Mouse (Mus musculus) c-Kit-positive CD71-positive TER-119-positive erythroid progenitor cells, embryonic 14.5 days (primary cell): ENCODE data around the gene Rab3ip.
A peak's percentile ranks its signal among the peaks of the same experiment; 100 is the strongest.

Source experiments
- DNase-seq: peaks from one replicate; pipeline ENCODE4 v3.0.0-alpha.2; 2013; ENCODE audit warnings: low spot score

The Rab3ip gene

DNA sequence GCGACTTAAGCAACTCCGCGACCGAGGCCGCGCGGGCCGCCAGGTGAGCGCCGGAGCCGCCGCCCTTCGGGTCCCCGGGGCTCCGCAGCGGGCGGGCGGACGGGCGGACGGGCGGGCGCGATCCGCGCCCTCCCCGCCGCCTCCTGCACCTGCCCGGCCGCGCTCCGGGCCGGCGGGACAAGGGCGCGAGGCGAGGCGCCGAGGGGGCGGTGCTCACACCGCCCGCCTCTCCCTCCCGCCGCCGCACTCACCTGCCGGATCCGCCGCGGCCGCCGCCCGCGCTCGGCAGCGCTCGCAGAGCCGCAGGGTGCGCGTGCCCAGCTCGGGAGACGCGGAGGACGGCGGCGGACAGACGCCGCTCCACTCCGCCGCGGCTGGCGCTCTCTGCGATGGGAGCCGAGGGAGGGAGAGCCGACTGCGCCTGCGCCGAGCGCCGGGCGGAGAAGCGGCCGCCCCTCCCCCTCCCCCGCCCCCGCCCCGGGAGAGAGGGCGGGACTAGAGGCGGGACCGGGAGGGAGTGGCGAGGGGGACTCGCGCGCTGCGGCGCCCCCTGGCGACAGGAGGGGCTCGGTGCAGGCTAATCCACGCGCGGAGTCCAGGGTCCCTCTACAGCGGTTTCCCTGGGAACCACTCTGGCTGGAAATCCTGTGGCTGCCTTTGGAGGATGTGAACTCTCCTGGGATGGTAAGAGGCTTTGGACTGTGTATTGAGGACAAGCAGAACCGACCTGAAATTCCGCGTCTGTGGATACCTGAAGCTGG is at the start of gene Rab3ip:
Gene Rab3ip, minus strand, starts transcription at position 761 of the 761 bp plus-strand sequence.
- DNase-seq = peak; percentile 84

DNA sequence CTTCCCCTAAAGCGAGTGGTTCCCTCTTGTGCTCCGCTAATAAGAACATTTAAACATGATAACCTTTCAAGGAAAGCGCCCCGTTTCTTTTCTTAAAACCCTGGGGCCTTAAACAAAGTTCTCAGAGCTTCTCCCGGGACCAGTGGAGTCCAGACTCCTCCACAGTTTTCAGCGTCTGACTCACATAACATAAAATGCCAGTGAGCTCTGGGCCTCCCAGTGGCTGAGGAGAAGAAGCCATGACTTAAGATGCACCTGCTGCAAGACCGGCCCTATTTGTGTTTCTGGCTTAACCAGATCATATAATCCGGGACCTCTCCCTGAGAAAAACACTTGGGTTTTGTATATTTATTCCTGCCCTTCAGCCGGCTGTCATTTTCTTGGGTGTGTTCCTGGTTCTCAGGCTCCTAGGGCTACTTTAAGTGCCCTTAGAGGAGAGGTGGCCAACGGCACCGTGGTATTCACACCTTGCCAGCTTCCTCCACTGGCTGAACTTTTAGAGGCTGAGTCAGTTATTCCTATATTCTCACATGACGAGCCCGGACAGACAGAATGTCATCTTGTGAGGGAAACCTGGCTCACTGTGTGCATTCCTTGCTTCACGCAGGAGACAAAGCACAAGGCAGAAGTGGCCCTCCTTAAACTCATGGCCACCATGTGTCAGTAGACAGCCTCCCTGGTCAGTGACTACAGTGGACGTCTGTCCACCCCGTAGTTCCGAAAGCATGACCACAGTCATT is 48.3 kb upstream of the Rab3ip start:
- no peak for DNase-seq

DNA sequence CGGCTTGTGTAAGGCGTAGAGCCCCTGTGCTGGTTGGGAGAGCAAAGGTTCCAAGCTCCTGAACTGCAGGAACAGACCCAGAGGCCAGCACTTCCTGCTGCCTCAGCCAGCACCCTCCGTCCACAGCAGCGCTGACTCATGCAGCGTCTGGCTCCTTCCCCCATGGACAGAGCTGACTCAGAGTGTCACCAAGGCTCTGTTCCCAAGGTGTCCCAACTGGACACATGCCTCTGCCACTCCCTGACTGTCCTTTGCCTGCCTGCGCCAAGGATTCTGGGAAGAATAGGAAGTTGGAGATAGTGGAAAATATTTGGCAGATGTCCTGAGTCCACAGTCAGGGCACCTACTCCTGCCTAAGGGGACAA is 45.6 kb upstream of the Rab3ip start:
- no peak for DNase-seq

DNA sequence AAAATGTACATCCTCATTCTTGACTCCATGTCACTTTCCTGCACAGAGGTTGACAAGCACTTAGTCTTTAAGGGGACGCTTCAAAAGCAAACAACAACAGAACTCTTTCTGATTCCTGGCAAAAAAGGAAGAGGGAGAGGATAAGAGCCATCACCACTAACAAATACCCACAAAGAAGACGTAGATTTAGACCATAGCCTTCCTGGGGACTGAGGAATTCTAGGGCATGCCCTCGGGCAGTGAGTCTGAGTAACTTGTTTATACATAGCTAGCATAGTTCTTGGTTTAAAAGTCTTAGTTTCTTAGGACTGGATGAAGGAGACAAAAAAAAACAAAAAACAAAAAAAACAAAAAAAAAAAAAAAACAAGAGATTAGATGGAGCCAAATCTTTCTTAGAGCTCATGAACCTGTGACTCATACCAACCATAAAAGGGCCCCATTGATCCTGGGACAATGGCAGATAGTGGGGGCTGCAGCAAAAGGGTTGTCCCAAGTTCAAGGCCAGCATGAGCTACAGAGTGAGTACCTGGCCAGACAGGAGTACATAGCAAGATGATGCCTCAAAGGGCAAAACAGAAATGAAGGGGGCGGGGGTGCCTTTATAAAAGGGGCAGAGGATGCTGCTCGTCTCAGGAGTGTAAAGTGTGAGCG is 45.1 kb upstream of the Rab3ip start:
- DNase-seq = no peak

DNA sequence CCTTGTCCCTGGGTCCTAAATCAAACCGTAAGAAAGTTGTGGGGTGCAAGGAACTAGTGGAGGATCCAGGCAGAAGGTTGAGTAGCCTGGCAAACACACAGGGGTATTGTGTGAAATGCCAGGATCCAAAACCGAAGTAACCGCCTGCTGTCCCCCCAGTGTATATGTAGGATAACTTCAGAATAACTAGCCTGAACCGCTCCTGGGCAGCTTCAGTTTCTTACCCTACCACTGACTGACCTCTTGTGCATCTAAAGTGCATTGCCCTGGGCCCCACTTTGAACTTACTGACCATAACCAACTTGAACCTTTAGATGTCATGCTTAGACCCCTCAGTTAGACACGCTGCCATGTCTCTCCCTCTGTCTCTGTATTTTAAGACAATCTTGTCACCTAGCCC is 44.6 kb upstream of the Rab3ip start:
- no peak for DNase-seq

DNA sequence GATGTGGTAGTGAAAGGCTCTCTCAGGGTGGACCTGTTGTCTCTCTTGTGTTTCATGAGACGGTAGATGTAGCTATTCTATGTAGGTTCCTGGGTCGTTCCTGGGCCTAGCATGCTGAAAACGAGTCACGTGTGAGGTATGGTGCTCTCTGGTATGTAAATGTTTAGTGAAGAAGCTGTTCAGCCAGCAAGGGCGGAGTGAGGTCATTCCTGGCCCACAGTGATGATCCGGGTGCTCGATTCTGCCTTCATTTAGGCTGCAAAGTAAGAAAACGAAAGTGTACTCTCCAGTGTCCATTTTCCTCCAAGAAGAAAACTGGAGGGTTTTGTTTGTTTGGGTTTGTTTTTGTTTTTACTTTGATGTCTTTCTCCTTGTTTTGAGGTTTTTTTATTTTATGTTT is 43.4 kb upstream of the Rab3ip start:
- no peak for DNase-seq

DNA sequence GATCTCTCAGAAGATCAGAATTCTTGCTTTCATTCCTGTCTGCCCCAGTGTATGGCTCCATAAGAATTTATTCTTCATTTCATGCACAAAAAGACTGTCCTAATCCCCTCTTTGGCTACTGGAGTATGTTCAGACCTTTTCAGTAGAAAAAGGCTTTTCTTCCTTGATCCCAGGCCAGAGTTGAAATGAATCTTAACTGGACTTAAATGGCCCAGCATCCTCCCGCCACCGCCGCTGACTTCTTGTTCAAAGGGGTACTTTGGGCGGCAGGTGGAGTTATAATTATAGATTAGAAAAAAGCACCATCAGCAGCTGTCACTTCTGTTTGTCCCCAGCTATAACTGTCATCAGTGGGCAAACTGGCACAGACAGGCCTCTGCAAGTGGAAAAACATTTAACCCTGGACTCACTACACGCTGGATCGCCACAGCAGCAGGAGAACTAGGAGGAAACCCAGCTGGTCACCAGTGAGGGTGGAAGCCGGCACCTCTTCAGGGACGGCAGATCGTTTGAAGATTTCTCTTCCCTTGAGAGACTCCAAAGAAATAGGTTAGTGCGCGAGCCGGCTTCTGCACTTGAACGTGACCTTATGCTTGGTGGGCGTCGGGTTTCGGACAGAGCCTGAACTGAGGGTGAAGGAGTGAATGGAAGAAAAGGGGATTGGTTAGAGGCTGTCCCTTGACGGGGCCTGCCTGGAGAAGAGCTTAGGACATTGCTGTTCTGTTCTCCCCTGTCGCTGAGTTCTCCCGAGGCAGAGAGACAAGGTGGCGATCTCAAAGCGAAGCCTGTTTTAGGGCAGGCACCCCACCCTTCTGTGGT is 35.9 kb upstream of the Rab3ip start, which contains the start of gene Best3:
Gene Best3, plus strand, starts transcription at position 51 of the 819 bp plus-strand sequence.
- no peak for DNase-seq

DNA sequence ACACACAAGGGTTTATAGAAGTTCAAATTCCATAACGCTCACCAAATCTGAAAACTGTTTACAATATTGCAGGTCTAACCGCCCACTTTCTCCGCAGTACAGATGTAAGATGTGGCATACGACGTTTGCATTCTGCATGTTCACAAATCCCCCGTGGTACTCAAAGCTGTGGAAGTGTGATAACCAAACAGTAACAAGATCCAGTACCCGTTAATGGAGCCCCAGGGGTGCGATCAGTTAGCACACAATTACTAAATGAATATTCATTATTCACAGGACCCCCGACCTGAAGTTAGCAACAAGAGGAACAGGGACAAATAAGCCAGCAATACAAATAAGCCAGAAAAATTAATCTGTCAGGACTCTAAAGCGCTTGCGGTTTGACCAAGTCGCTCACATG is 34.3 kb upstream of the Rab3ip start:
- no peak for DNase-seq

DNA sequence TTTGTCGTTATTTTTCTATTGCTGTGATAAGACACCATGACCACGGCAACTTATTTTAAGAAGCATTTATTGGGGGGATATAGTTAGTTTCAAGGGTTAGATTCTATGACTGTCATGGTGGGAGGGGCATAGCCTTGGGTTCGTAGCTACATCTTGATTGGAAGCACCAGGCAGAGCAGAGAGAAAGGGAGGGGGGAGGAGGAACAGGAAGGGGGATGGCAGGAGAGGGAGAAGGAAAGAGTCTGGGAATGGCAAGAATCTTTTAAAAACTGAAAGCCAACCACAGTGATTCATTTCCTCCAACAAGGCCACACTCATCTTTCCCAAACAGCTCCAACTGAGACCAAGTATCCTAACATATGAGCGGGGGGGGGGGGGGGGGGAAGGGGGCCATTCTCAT is 32.0 kb upstream of the Rab3ip start:
- no peak for DNase-seq

DNA sequence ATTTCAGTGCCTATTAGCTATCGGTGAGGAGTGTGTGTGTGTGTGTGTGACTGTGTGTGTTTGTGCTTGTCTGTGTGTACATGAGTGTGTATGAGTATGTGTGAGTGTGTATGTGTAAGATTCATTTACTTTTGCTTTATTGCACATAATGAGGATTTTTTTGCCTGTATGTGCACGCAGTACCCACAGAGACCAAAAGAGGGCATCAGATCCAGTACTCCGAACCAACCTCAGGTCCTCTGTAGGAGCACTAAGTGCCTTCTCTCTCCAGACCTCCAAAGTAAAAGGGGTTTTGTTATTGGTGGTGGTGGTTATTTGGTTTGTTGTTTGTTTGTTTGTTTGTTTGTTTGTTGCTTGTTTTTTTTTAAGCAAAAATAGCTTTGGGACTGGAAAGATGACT is 30.3 kb upstream of the Rab3ip start:
- peak; percentile 33 for DNase-seq

DNA sequence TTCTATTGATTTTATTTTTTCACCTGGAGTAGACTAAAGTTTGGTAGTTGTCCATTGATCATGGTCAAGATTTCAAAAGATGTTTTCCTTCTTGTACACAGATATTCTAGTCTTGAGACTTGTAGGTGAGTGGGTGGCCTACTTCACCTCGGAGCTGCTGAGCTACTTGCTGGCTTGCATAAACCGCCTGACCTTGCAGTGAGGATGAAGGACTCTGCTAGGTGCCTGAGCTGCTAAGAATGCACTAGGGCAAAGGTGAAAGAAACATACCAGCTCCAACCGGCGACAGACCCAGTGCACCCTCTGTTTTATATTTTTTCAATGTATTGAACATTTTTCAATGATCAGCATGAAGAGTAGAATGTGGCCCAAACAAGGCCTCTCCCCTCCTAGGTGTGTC is 29.7 kb upstream of the Rab3ip start:
- DNase-seq = no peak

DNA sequence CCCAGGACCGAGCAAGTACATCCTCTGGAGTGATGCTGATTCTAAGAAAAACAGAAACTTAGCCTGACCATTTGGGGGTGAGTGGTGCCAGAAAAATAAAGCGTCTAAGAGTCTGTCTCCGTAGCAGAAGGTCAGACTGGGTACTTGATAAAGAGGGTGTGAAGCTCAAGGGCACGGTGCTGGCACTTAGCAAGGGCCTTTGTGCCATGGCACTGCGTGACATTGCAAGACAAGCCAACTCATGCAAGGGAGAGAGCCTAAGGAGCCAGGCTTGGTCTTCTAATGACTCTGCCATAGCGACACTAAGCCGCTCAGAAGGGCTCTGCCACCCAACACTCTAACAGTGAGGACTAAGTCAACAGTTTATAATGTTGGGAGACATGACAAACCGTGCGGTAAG is 28.3 kb upstream of the Rab3ip start:
- DNase-seq = no peak

DNA sequence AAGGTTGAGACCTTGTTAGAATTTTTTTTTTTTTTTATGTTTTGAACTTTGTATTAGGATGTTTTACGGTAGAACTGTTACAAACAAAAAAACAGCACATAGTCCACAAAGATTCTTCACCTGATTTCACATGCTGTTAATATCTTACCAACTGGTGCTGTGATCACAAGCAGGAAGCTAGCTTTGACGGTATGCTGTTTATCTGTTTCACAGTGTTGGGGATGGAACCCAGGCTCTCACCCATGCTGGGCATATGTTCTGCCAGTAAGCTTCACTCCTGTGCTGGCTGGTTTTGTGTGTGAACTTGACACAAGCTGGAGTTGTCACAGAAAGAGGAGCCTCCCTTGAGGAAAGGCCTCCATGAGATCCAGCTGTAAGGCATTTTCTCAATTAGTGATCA is 27.3 kb upstream of the Rab3ip start:
- no peak for DNase-seq

DNA sequence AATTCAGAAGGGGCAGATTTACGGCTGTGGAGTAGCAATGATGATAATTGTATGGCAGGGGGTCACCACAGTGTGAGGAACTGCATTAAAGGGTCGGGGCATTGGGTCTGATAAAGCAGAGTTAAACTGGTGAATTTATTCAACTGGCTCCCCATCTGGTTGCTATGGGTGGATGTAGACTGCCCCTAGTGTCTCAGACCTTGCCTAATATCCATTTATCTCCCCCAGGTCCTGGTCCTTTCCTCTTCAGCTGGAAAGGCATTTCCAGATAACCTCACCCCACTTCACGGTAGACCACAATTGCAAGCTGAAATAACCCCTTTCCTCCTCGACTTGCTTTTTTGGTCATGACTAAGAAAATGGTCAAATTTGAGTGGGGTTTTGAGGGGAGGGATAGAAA is 26.9 kb upstream of the Rab3ip start:
- no peak for DNase-seq

DNA sequence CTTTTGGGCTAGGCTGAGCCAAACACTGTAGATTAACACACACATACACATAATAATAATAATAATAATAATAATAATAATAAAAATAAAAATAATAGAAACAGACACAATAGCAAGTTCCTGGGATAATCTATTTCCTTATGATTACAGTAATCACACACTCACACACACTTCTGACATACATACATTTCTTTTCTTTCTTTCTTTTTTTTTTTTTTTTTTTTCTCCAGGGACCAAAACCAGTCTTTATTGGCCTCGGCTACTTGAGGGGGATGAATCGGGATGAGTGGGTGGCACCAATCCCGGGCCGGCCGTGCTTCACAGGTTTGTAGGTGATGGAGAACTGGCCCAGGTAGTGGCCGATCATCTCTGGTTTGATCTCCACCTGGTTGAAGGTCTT is 21.9 kb upstream of the Rab3ip start, which contains the start of gene Gm10271:
Gene Gm10271, minus strand, starts transcription at position 101 of the 400 bp plus-strand sequence.
- no peak for DNase-seq

DNA sequence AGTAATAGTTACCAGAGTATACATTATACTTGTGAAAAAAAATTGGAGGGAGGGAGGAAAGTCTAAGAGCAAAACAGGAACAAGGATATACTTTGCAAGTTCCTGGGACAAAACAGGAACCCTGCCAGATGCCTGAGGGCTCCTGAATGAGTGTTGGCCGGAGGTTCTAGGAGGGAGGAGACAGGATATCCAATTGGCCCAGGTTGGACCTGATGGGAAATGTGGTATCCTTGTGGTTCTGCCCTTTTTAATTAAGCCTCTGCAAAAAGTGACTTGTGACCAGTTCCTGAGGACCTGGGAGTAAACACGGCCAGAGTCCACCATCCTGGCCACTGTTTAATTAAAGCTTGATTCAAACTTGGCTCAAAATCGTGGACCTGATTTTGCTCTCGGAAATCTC is 18.2 kb upstream of the Rab3ip start:
- DNase-seq = no peak

DNA sequence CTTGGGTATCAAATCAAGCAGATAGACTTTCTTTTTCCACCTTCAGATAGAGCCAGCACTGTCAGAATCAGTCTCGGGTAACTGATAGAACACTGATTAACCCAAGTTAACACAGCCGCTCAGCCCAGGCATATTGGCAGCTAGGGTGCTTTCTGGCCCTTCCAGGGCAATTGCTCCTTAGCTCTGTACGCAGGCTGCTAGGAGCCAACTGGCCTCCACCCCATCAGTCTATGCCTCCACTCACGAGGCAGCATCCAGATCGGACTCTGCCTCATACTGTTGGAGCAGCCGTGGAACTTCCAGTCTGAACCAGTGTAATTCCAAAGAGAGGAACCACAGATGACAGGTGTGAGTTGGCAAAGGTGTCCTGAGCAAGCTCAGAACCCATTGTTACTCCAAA is 15.5 kb upstream of the Rab3ip start:
- no peak for DNase-seq

DNA sequence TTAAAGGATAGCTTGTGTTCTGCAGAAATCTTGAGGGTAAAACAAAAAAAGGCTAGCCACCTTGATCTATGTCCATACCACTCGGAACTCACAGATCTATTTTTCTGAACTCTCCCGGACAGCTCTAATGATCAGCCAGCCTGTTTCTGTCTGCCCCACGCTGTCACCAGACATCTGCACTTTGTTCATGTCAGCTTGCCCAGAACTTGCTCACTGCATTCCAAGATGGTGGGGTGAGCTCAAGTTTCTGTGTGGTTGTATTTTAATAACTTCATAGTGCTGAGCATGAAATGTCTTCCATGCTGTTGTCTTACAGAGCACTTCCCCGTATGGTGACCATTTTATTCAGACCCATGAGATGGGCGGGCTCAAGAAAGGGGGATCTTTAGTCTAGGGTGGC is 14.7 kb upstream of the Rab3ip start:
- DNase-seq = no peak

DNA sequence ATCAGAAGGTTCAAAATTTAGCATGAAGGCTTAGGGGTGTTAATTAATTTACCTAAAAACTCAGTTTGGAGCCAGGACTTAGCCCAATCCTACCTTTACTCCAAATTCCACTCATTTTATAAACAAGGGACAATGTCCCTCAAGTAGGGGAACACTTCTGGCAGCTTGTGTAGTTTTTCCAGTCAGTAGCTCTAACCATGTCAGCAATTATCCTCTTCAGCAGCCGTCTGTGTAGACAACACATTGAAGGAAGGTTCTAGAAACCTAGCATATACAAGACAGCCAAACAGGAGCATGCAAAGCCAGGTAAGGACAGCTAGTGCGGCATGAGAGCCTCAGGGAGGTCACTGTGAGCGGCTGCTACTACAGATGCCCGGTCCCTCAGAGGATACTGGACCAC is 14.0 kb upstream of the Rab3ip start:
- DNase-seq = no peak

DNA sequence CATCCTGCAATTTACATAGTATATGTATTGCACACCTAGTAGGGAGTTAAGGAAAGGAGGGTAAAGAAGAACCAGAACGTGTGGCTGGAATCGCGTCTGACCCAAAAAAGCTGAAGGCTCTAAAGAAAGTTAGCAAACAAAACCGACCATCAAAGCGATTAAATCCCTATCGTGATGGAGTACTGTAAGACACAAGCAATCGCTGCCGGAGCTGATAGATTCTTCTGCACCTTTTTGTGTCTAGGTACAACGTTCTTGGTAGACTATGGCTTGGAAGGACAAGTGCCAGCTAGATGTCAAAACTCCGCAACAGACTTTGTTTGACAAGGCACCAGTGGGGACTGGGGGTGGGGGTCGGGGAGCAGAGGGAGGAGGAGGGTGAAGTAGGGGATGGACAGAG is 13.5 kb upstream of the Rab3ip start:
- DNase-seq = no peak

DNA sequence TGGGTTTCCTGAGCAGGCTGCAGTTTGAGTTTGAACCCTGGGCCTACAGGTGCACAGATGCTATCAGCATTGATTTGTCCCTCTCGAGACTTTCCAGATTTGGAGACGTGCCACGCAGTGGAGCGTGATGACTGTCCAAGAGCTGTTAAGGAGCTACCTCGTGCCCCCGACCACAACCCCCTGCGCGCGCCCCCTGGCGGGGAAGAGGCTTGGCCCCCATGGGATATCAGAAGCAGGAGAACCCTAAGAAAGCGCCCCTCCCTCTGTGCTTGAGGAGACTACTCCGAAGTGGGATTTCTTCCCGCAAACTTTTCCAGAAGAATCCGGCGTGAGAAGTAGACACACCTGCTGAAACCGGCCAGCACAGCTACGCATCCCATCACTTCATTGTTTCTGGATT is 12.2 kb upstream of the Rab3ip start:
- no peak for DNase-seq

DNA sequence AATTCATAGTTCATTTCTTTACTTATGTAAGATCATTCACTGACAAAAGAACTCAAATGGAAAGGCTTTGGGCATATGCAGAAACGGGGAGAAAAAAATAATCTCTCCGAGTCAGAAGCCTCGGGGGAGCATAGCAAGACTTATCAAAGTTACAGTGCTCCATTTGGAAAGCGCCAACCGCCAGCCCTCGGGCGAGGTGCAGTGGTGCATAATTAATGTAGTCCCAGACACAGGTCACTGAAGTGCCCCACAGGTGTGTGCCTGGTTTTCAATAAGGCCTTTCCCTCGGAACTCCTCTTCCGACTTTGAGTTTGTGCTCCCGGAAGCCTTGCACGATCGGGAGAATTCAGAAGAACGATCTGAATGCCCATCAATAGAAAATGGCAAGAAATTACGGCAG is 11.6 kb upstream of the Rab3ip start:
- DNase-seq = no peak
